ENCODE assay signal across 16 mouse cellular contexts in genomic region chr2:124618526-124619219, GRCm38 (mm10).
DNase-seq lines count a peak whose midpoint lies in the region; ATAC-seq lines count a peak whose summit lies in the region.
"Had no signal": no experiment of that assay in that cellular context is flagged by ENCODE, and none has a peak within 500 bp of the region (broad histone marks: within the 10 kb centered on the region; RNA-seq: fewer than 3 reads in every experiment).

No protein-coding gene starts in this region.

- no peak for ATAC-seq in forebrain, embryonic 13.5 days
- ATAC-seq in forebrain, embryonic 11.5 days (replicated peaks; ENCODE audit: low FRiP score): no peak
- ATAC-seq in heart, embryonic 13.5 days (ENCODE audit: extremely low read depth, insufficient number of reproducible peaks, low FRiP score, low TSS enrichment): no peak
- ATAC-seq in CD4-positive, CD25-positive, alpha-beta regulatory T cell, adult 4 months: peak; percentile 50
- peak; percentile 69 for ATAC-seq in intestine, embryonic 14.5 days (replicated peaks; ENCODE audit: low FRiP score, low TSS enrichment, low read depth)
- no peak for ATAC-seq in monocyte, adult 5-6 weeks (replicated peaks; ENCODE audit: insufficient number of reproducible peaks, low FRiP score, low TSS enrichment, poor library complexity, severe bottlenecking)
- ATAC-seq: Patski had no signal

- DNase-seq in forebrain, embryonic 11.5 days (ENCODE audit: low spot score): no peak
- DNase-seq in heart, postnatal 25 days (ENCODE audit: low spot score): no peak
- DNase-seq in intestine, embryonic 14.5 days (ENCODE audit: low spot score): peak; percentile 51
- DNase-seq in spleen, postnatal 36 days (ENCODE audit: low spot score in 2 of 2): no peak
- DNase-seq: cerebellum, adult 11 months; lung, postnatal 10 days; thymus, postnatal 4 days had no signal

- H3K9ac ChIP-seq in forebrain, embryonic 13.5 days: no peak overlapping the region
- H3K9ac ChIP-seq in forebrain, embryonic 11.5 days (ENCODE audit: low read length): no peak overlapping the region
- peak overlapping the region; percentile 72 for H3K9ac ChIP-seq in heart, embryonic 13.5 days
- H3K9ac ChIP-seq in intestine, embryonic 14.5 days (ENCODE audit: low read length): no peak overlapping the region
- H3K9ac ChIP-seq: forebrain, embryonic 15.5 days; limb, embryonic 12.5 days; liver, embryonic 14.5 days had no signal

- no peaks in the 10 kb centered on the region for H3K27me3 ChIP-seq in forebrain, embryonic 13.5 days
- no peaks in the 10 kb centered on the region for H3K27me3 ChIP-seq in forebrain, embryonic 11.5 days (ENCODE audit: control insufficient read depth, insufficient read depth, low read length)
- H3K27me3 ChIP-seq in heart, embryonic 13.5 days (replicated peaks): no peaks in the 10 kb centered on the region
- no peaks in the 10 kb centered on the region for H3K27me3 ChIP-seq in intestine, embryonic 14.5 days (replicated peaks; ENCODE audit: control insufficient read depth, insufficient read depth, low read length)
- H3K27me3 ChIP-seq: forebrain, embryonic 15.5 days; Patski had no signal

- WGBS in forebrain, embryonic 13.5 days: 78% methylated on average over 3 of the region's 3 CpGs
- WGBS in forebrain, embryonic 11.5 days: 80% methylated on average over 3 of the region's 3 CpGs
- 39% methylated on average over 3 of the region's 3 CpGs for WGBS in heart, embryonic 13.5 days
- 56% methylated on average over 3 of the region's 3 CpGs for WGBS in intestine, embryonic 14.5 days

- H3K4me1 ChIP-seq in forebrain, embryonic 13.5 days: peaks cover 29% of the 10 kb centered on the region; the same call in 1 of the 2 replicates
- no peaks in the 10 kb centered on the region for H3K4me1 ChIP-seq in forebrain, embryonic 11.5 days (replicated peaks; ENCODE audit: control insufficient read depth, insufficient read depth, low read length)
- peaks cover 90% of the 10 kb centered on the region for H3K4me1 ChIP-seq in heart, embryonic 13.5 days
- peaks cover 17% of the 10 kb centered on the region for H3K4me1 ChIP-seq in intestine, embryonic 14.5 days (replicated peaks; ENCODE audit: control insufficient read depth, insufficient read depth, low read length)

- H3K9me3 ChIP-seq in forebrain, embryonic 13.5 days (replicated peaks): no peaks in the 10 kb centered on the region
- no peaks in the 10 kb centered on the region for H3K9me3 ChIP-seq in forebrain, embryonic 11.5 days (ENCODE audit: control insufficient read depth, low read length)
- H3K9me3 ChIP-seq in heart, embryonic 13.5 days: no peaks in the 10 kb centered on the region
- no peaks in the 10 kb centered on the region for H3K9me3 ChIP-seq in intestine, embryonic 14.5 days (ENCODE audit: control insufficient read depth, low read length)
- H3K9me3 ChIP-seq: forebrain, embryonic 15.5 days; limb, embryonic 12.5 days had no signal

- no peaks in the 10 kb centered on the region for H3K36me3 ChIP-seq in forebrain, embryonic 13.5 days (ENCODE audit: poor library complexity, severe bottlenecking)
- H3K36me3 ChIP-seq in forebrain, embryonic 11.5 days (ENCODE audit: control insufficient read depth, insufficient read depth, low read length): no peaks in the 10 kb centered on the region
- H3K36me3 ChIP-seq in heart, embryonic 13.5 days: 0 out of 2 replicates have a peak, but pooled peaks cover 2% of the 10 kb centered on the region
- H3K36me3 ChIP-seq in intestine, embryonic 14.5 days (ENCODE audit: control insufficient read depth, insufficient read depth, low read length): no peaks in the 10 kb centered on the region
- H3K36me3 ChIP-seq: forebrain, embryonic 15.5 days; limb, embryonic 12.5 days had no signal

- no peak overlapping the region for H3K4me3 ChIP-seq in forebrain, embryonic 13.5 days
- no peak overlapping the region for H3K4me3 ChIP-seq in forebrain, embryonic 11.5 days (ENCODE audit: low read depth, low read length)
- H3K4me3 ChIP-seq in heart, embryonic 13.5 days: no peak overlapping the region
- no peak overlapping the region for H3K4me3 ChIP-seq in intestine, embryonic 14.5 days (ENCODE audit: low read depth, low read length)
- H3K4me3 ChIP-seq: forebrain, embryonic 15.5 days; left cerebral cortex, adult 2 months; limb, embryonic 12.5 days had no signal

- intact Hi-C loops in heart, postnatal 25 days (cut with DNase I): no loop called here

- H3K4me2 ChIP-seq in forebrain, embryonic 13.5 days: peak overlapping the region; percentile 7; the same call in 1 of the 2 replicates
- no peak overlapping the region for H3K4me2 ChIP-seq in forebrain, embryonic 11.5 days (ENCODE audit: low read depth, low read length, severe bottlenecking)
- peak overlapping the region; percentile 78 for H3K4me2 ChIP-seq in heart, embryonic 13.5 days
- H3K4me2 ChIP-seq in intestine, embryonic 14.5 days (ENCODE audit: low read length): no peak overlapping the region
- H3K4me2 ChIP-seq: forebrain, embryonic 15.5 days; limb, embryonic 12.5 days had no signal

- H3K27ac ChIP-seq in forebrain, embryonic 13.5 days: 0 out of 2 replicates have a peak overlapping the region, but pooled peaks have one; percentile 25
- no peak overlapping the region for H3K27ac ChIP-seq in forebrain, embryonic 11.5 days (ENCODE audit: low read depth, low read length)
- H3K27ac ChIP-seq in heart, embryonic 13.5 days (replicated peaks): peak overlapping the region; percentile 89
- H3K27ac ChIP-seq in intestine, embryonic 14.5 days (ENCODE audit: low read depth): no peak overlapping the region
- H3K27ac ChIP-seq: forebrain, embryonic 15.5 days; left cerebral cortex, adult 2 months; limb, embryonic 12.5 days; liver, embryonic 14.5 days had no signal

Comparison
In these comparisons a context has a peak if more than half of its experiments do, and no peak if none do; other contexts are left out.
1. H3K27ac ChIP-seq: peak in forebrain, embryonic 13.5 days (single experiment) and heart, embryonic 13.5 days (single experiment); none in forebrain, embryonic 11.5 days (single experiment) and intestine, embryonic 14.5 days (single experiment).
2. H3K4me2 ChIP-seq: peak in forebrain, embryonic 13.5 days (single experiment) and heart, embryonic 13.5 days (single experiment); none in forebrain, embryonic 11.5 days (single experiment) and intestine, embryonic 14.5 days (single experiment).
3. ATAC-seq: peak in CD4-positive, CD25-positive, alpha-beta regulatory T cell, adult 4 months (single experiment) and intestine, embryonic 14.5 days (single experiment); none in forebrain, embryonic 13.5 days (single experiment), forebrain, embryonic 11.5 days (single experiment), heart, embryonic 13.5 days (single experiment) and monocyte, adult 5-6 weeks (single experiment).